Mouse (Mus musculus) midbrain, postnatal 0 days (tissue): ENCODE measurements at regions not wholly inside any gene's neighbourhood (a gene's known extent, or its start where the extent isn't known, plus 50 kb on each side); places are given as distances from the start of the nearest gene placed in this dataset.
A peak's percentile ranks its signal among the peaks of the same experiment; 100 is the strongest.

ENCODE experiments used
- ATAC-seq: fragments of 200-750 bp; cut with Nextera tagmentation; 2 replicates; pipeline ENCODE4 v1.8.0; 2017; ENCODE audit warnings: moderate number of reproducible peaks, mild to moderate bottlenecking, moderate TSS enrichment, moderate library complexity; ENCODE audit not compliant: low FRiP score
- DNase-seq: peaks from one replicate; pipeline ENCODE4 v3.0.0-alpha.2; 2015; ENCODE audit warnings: low spot score
- H3K27ac ChIP-seq: fragments of 300-500 bp; sonication (generic); 2 replicates; pipeline ENCODE4 v1.5.1; 2014; ENCODE audit warnings: low read depth, mild to moderate bottlenecking, low read length, mixed read lengths
- H3K27me3 ChIP-seq: fragments of 300-500 bp; sonication (generic); 2 replicates; pipeline ENCODE4 v1.6.1; 2014; ENCODE audit warnings: low read length, control low read depth, mixed read lengths; ENCODE audit not compliant: insufficient read depth
- H3K36me3 ChIP-seq: fragments of 300-500 bp; sonication (generic); 2 replicates; pipeline ENCODE4 v1.6.1; 2014; ENCODE audit warnings: low read length, control low read depth, mixed read lengths; ENCODE audit not compliant: insufficient read depth
- H3K4me1 ChIP-seq: fragments of 300-500 bp; sonication (generic); 2 replicates; pipeline ENCODE4 v1.6.1; 2014; ENCODE audit warnings: mild to moderate bottlenecking, control low read depth, antibody characterized with exemption, low read length, mixed read lengths; ENCODE audit not compliant: insufficient read depth
- H3K4me2 ChIP-seq: fragments of 300-500 bp; sonication (generic); 2 replicates; pipeline ENCODE4 v1.6.1; 2014; ENCODE audit warnings: low read depth, mild to moderate bottlenecking, low read length, mixed read lengths; ENCODE audit not compliant: poor library complexity, severe bottlenecking
- H3K4me3 ChIP-seq: fragments of 300-500 bp; sonication (generic); 2 replicates; pipeline ENCODE4 v1.5.1; 2014; ENCODE audit warnings: low read depth, mild to moderate bottlenecking, low read length, moderate library complexity
- H3K9ac ChIP-seq: fragments of 300-500 bp; sonication (generic); replicated peaks from 2 replicates; pipeline ENCODE4 v1.6.1; 2014; ENCODE audit warnings: mild to moderate bottlenecking, low read length, moderate library complexity, mixed read lengths; ENCODE audit not compliant: poor library complexity, severe bottlenecking
- H3K9me3 ChIP-seq: fragments of 300-500 bp; sonication (generic); 2 replicates; pipeline ENCODE4 v1.6.1; 2016; ENCODE audit warnings: low read length, control low read depth
- CTCF ChIP-seq: IDR thresholded peaks from 2 replicates; pipeline ENCODE4 v1.5.1; 2016; ENCODE audit warnings: antibody characterized with exemption, mild to moderate bottlenecking
- WGBS: fragments of 180-500 bp; shearing (Covaris S2); extraction: QIAGEN DNeasy Blood & Tissue Kit; methylation state at CpG from one replicate; pipeline ENCODE4 v1.1.7; 2014; 5-methylcytosine and 5-hydroxymethylcytosine counted together

GRCm38 (mm10) chr10:46712690-46713089 is 1135.1 kb downstream of the Hace1 start:
- no peak for TF ChIP-seq CTCF
- Histone ChIP-seq H3K9ac (no peak overlapping the region), H3K4me3 (no peak overlapping the region), H3K4me2 (no peak overlapping the region), H3K27ac (no peak overlapping the region), H3K9me3 (no peaks in the 10 kb centered on the region), H3K4me1 (no peaks in the 10 kb centered on the region), H3K27me3 (no peaks in the 10 kb centered on the region), H3K36me3 (no peaks in the 10 kb centered on the region)
- ATAC-seq: no peak
- no peak for DNase-seq

- Histone ChIP-seq H3K9me3 (no peaks in the 10 kb centered on the region), H3K4me3 (no peak overlapping the region), H3K27ac (0 out of 2 replicates have a peak overlapping the region, but pooled peaks have one; percentile 43), H3K4me2 (no peak overlapping the region), H3K9ac (no peak overlapping the region), H3K27me3 (no peaks in the 10 kb centered on the region), H3K4me1 (0 out of 2 replicates have a peak, but pooled peaks cover 2% of the 10 kb centered on the region), H3K36me3 (no peaks in the 10 kb centered on the region)
- WGBS: 26% methylated on average over 2 of the region's 2 CpGs
- 0 out of 2 replicates have a peak, but pooled peaks have one; percentile 27 for ATAC-seq
- TF ChIP-seq CTCF: no peak
- DNase-seq: peak; percentile 10
Measured at GRCm38 (mm10) chr10:46718349-46719087, 1140.9 kb downstream of the Hace1 start.

GRCm38 (mm10) chr10:46719088-46719469 is 1141.5 kb downstream of the Hace1 start:
- ATAC-seq: peak; percentile 47; the same call in 1 of the 2 replicates
- no peak for TF ChIP-seq CTCF
- no peak for DNase-seq
- WGBS: 59% methylated on average over 2 of the region's 2 CpGs
- Histone ChIP-seq H3K4me2 (no peak overlapping the region), H3K9me3 (no peaks in the 10 kb centered on the region), H3K4me1 (0 out of 2 replicates have a peak, but pooled peaks cover 2% of the 10 kb centered on the region), H3K9ac (no peak overlapping the region), H3K4me3 (no peak overlapping the region), H3K27me3 (no peaks in the 10 kb centered on the region), H3K27ac (no peak overlapping the region), H3K36me3 (no peaks in the 10 kb centered on the region)

GRCm38 (mm10) chr10:46723666-46724065 is 1146.0 kb downstream of the Hace1 start:
- no peaks in the 10 kb centered on the region for H3K9me3 ChIP-seq
- no peak overlapping the region for H3K27ac ChIP-seq
- no peaks in the 10 kb centered on the region for H3K36me3 ChIP-seq
- H3K9ac ChIP-seq: no peak overlapping the region
- ATAC-seq (no peak), DNase-seq (no peak)
- H3K4me2 ChIP-seq: no peak overlapping the region
- no peak for TF ChIP-seq CTCF
- H3K4me3 ChIP-seq: no peak overlapping the region
- 0 out of 2 replicates have a peak, but pooled peaks cover under 1% of the 10 kb centered on the region for H3K4me1 ChIP-seq
- WGBS: 87% methylated on average over 2 of the region's 2 CpGs
- H3K27me3 ChIP-seq: no peaks in the 10 kb centered on the region

- DNase-seq (no peak), ATAC-seq (no peak)
- WGBS: 78% methylated on average over 1 of the region's 1 CpGs
- Histone ChIP-seq H3K27me3 (no peaks in the 10 kb centered on the region), H3K36me3 (no peaks in the 10 kb centered on the region), H3K4me3 (no peak overlapping the region), H3K9ac (no peak overlapping the region), H3K4me1 (no peaks in the 10 kb centered on the region), H3K9me3 (no peaks in the 10 kb centered on the region), H3K27ac (no peak overlapping the region), H3K4me2 (no peak overlapping the region)
- no peak for TF ChIP-seq CTCF
Measured at GRCm38 (mm10) chr10:46730601-46731000, 1153.0 kb downstream of the Hace1 start.

GRCm38 (mm10) chr10:46733760-46734265 is 1156.2 kb downstream of the Hace1 start:
- ATAC-seq: no peak
- H3K27ac ChIP-seq: no peak overlapping the region
- WGBS: 11% methylated on average over 2 of the region's 2 CpGs

More at GRCm38 (mm10) chr10:46733760-46734265, 1156.2 kb downstream of the Hace1 start:
- Histone ChIP-seq H3K36me3 (no peaks in the 10 kb centered on the region), H3K4me3 (no peak overlapping the region), H3K9me3 (no peaks in the 10 kb centered on the region), H3K27me3 (no peaks in the 10 kb centered on the region), H3K4me2 (no peak overlapping the region), H3K4me1 (no peaks in the 10 kb centered on the region), H3K9ac (no peak overlapping the region)
- DNase-seq: no peak
- TF ChIP-seq CTCF: no peak
